Mouse (Mus musculus) liver, adult 2 months (tissue): ENCODE data around the gene Zfp780b. TPM values are rescaled to one million over a fixed set of nuclear protein-coding genes. Genes with fewer than 3 reads are reported as not detected.
"Not testable (repeated sequence)": the region's sequence is repeated elsewhere in the genome, so short reads cannot be mapped to it uniquely, and the experiment has no call there.

Source experiments
- DNase-seq: peaks from one replicate; pipeline ENCODE4 v3.0.0-alpha.2; 2011; ENCODE audit warnings: low read depth, low spot score; ENCODE audit errors: extremely low read depth
- H3K27ac ChIP-seq: fragments of 200-500 bp; replicated peaks from 2 replicates; pipeline ENCODE4 v1.5.1; 2012; ENCODE audit warnings: low read depth, mild to moderate bottlenecking, control low read depth, inconsistent platforms, low read length; ENCODE audit not compliant: insufficient read depth
- H3K27me3 ChIP-seq: fragments of 200-500 bp; 2 replicates; pipeline ENCODE4 v1.6.1; 2012; ENCODE audit warnings: mild to moderate bottlenecking, moderate library complexity, low read length, inconsistent platforms; ENCODE audit not compliant: control insufficient read depth, insufficient read depth
- H3K36me3 ChIP-seq: fragments of 200-500 bp; 2 replicates; pipeline ENCODE4 v1.6.1; 2012; ENCODE audit warnings: low read length, inconsistent platforms; ENCODE audit not compliant: control insufficient read depth, insufficient read depth
- H3K4me1 ChIP-seq: fragments of 200-500 bp; 2 replicates; pipeline ENCODE4 v1.6.1; 2011; ENCODE audit warnings: low read length; ENCODE audit not compliant: control insufficient read depth, insufficient read depth
- H3K4me3 ChIP-seq: fragments of 200-500 bp; 2 replicates; pipeline ENCODE4 v1.5.1; 2011; ENCODE audit warnings: low read depth, mild to moderate bottlenecking, control low read depth, low read length, moderate library complexity; ENCODE audit not compliant: insufficient read depth
- H3K79me2 ChIP-seq: fragments of 200-500 bp; 2 replicates; pipeline ENCODE4 v1.6.1; 2012; ENCODE audit warnings: inconsistent platforms, mild to moderate bottlenecking, low read length, moderate library complexity; ENCODE audit not compliant: control insufficient read depth, insufficient read depth
- H3K9ac ChIP-seq: fragments of 200-500 bp; 2 replicates; pipeline ENCODE4 v1.6.1; 2012; ENCODE audit warnings: low read depth, mild to moderate bottlenecking, control low read depth, inconsistent platforms, low read length
- CTCF ChIP-seq: fragments of 200-500 bp; IDR thresholded peaks from 2 replicates; pipeline ENCODE4 v1.5.1; 2011; ENCODE audit warnings: low read depth, low read length, control low read depth
- POLR2A ChIP-seq: fragments of 200-500 bp; IDR thresholded peaks from 2 replicates; pipeline ENCODE4 v1.6.1; 2011; ENCODE audit warnings: low read length, control low read depth; ENCODE audit not compliant: insufficient read depth; ENCODE audit errors: extremely low read depth
- WGBS: fragments of 180-500 bp; shearing (Covaris S2); methylation state at CpG from one replicate; pipeline ENCODE4 v1.1.7; 2018; 5-methylcytosine and 5-hydroxymethylcytosine counted together
- polyA plus RNA-seq: library from polyadenylated mRNA; depleted of rRNA; stranded (reverse); fragments of >200 nt; gene quantifications from 2 replicates; pipeline ENCODE4 v1.2.3, GENCODE M21; 2012; rRNA removed
- total RNA-seq: library from RNA; depleted of rRNA; stranded (reverse); fragments of >200 nt; gene quantifications from 2 replicates; pipeline ENCODE4 v1.2.3, GENCODE M21; 2014; rRNA removed

Gene Zfp780b
- 8.9 and 9.2 TPM in 2 replicates for total RNA-seq
- polyA plus RNA-seq, result 1.2 and 1.3 TPM in 2 replicates

DNA sequence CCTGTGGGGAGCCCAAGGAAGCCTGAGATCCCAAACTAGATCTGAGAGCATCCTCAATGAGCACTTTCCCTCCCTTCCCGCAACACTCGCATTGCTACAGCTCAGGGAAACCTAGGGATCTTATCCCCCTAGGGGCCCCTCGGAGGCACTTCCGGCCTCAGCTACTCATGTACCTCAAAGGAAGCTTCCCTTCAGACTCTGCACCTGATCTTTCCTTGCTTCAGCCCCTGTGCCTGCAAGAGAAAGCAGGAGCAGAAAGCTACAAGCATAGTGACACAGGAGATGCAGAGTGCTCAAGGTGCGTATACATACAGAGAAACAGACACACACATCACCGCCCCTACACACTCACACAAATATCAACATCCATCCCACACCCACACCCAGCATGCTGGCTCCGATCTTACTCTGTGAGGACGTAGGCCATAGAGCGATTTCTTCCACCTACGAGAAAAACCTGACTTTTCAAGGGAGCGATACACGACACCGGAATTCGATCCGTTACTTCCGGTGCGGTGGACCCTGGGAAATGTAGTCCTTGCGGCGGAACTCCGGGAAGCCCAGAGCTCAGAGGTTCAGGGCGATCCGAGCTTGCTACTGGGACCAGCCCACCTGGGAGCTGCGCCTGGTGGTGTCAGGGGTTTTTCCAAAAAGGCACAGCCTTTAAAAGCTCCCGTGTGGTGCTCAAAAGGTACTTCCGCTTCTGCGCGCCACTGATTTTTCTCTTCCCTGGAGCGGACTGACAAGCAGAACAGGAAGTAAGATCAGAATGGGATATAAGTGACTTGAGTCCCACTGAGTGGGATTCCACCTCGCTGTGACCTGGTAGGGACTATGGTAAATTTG lies at the start of gene Zfp780b:
Gene Zfp780b, minus strand, starts transcription at position 489 of the 846 bp plus-strand sequence.
- under 1% methylated on average over 29 of the region's 29 CpGs for WGBS
- Histone ChIP-seq H3K36me3 (0 out of 2 replicates have a peak, but pooled peaks cover 2% of the 10 kb centered on the region), H3K4me3 (peak within 1 kb of the TSS; percentile 59), H3K27me3 (no peaks in the 10 kb centered on the region), H3K79me2 (peaks cover 5% of the 10 kb centered on the region; the same call in 1 of the 2 replicates), H3K9ac (peak within 1 kb of the TSS; percentile 76), H3K4me1 (peaks cover 2% of the 10 kb centered on the region; the same call in 1 of the 2 replicates), H3K27ac (peak within 1 kb of the TSS; percentile 41)
- TF ChIP-seq POLR2A, result 0 out of 2 replicates have a peak, but pooled peaks have one; percentile 12
- no peak for TF ChIP-seq CTCF
- DNase-seq, result peak; percentile 86

- Histone ChIP-seq H3K79me2 (no peaks in the 10 kb centered on the region), H3K4me1 (peaks cover 4% of the 10 kb centered on the region; the same call in 1 of the 2 replicates), H3K9ac (no peak overlapping the region), H3K4me3 (peak overlapping the region; percentile 73), H3K27me3 (no peaks in the 10 kb centered on the region), H3K36me3 (no peaks in the 10 kb centered on the region), H3K27ac (no peak overlapping the region)
- 27% methylated on average over 7 of the region's 7 CpGs for WGBS
- TF ChIP-seq CTCF (no peak), POLR2A (no peak)
- no peak for DNase-seq
Measured at GRCm38 (mm10) chr7:28014445-28014810, 35.5 kb upstream of the Zfp780b start.

DNA sequence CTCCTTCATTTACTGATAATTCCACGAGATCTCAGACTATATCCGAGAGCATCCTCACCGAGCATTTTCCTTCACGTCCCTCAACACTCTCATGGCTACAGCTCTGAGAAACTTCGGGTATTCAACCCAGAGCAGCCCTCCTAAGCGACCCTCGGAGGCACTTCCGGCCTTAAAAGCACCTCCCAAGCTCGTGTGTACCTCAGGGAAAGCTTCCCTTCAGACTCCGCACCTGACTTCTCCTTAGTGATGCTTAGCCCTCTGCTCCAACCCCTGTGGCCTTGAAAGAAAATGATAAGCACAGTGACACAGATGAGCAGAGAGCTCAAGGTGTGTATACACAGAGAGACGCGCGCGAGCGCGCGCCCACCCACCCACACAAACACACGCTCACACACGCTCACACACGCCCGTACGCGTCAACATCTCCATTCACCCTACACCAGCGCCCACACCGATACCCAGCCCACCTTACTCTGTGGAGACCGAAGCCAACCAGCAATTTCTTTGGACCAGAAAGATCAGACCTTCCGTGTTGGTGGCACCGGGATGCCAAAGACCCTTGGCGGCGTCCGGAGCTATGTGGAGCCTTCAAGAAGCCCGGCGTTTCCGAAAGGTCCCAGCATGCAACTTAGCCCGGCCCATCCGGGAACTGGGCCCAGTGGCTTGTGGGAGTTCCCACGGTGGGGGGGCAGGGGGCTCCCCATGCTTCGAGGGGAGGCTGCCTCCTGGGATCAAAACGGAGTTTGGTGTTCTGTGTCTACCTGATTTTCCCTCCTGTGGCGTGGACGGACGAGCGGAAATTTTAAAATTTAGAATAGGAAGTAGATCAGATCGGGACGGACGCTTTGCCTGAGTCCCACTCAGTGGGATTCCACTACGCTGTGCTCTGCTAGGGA lies 34.8 kb upstream of the Zfp780b start, which contains the start of gene Zfp850:
Gene Zfp850, minus strand, starts transcription at position 567 of the 896 bp plus-strand sequence.
- TF ChIP-seq POLR2A, result no peak
- no peak for TF ChIP-seq CTCF
- peak; percentile 7 for DNase-seq
- H3K27ac ChIP-seq, result no peak within 1 kb of the TSS
- 3% methylated on average over 47 of the region's 47 CpGs for WGBS
- H3K4me3 ChIP-seq, result peak within 1 kb of the TSS; percentile 73
- H3K27me3 ChIP-seq, result no peaks in the 10 kb centered on the region
- no peaks in the 10 kb centered on the region for H3K79me2 ChIP-seq
- H3K36me3 ChIP-seq, result no peaks in the 10 kb centered on the region
- H3K9ac ChIP-seq, result peak within 1 kb of the TSS; percentile 69
- H3K4me1 ChIP-seq, result peaks cover 4% of the 10 kb centered on the region; the same call in 1 of the 2 replicates

DNA sequence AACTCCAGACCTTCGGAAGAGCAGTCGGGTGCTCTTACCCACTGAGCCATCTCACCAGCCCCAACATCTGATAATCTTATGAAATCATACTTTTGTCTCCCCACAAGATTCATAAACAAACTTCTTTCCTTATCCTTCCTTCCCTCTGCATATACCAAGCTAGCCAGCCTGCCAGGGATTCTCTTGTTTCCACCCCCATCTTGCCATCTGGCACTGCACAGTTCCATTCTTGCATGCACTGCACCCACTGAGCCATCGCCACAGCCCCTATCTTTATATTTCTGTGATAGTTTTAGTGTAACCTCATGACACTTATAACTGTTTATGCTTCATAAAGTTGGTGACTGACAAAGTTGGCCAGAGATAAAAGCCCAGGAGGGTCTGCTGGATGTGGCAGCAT lies 31.3 kb upstream of the Zfp780b start:
- WGBS, result 97% methylated on average over 3 of the region's 3 CpGs

DNA sequence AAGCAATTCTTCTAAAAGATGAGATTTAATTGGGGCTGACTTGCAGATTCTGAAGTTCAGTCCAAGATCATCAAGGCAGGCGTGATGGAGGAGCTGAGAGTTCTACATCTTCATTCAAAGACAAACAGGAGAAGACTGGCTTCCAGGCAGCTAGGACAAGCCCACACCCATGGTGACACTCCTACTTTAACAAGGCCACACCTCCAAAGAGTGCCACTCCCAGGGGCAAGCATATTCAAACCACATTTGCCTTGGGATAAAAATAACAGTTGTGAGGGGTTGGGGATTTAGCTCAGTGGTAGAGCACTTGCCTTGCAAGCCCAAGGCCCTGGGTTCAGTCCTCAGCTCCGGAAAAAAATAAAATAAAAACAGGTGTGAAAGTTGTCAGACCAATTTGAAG lies 3.2 kb upstream of the Zfp780b start:
- Histone ChIP-seq H3K27me3 (no peaks in the 10 kb centered on the region), H3K36me3 (no peaks in the 10 kb centered on the region), H3K4me1 (peaks cover 2% of the 10 kb centered on the region; the same call in 1 of the 2 replicates), H3K27ac (no peak overlapping the region), H3K9ac (no peak overlapping the region), H3K4me3 (no peak overlapping the region), H3K79me2 (peaks cover 5% of the 10 kb centered on the region; the same call in 1 of the 2 replicates)
- no peak for DNase-seq
- WGBS, result 73% methylated on average over 2 of the region's 2 CpGs
- TF ChIP-seq POLR2A (no peak), CTCF (no peak)

More for the DNA sequence above, 31.3 kb upstream of the Zfp780b start:
- DNase-seq, result no peak
- no peak overlapping the region for H3K27ac ChIP-seq
- no peaks in the 10 kb centered on the region for H3K27me3 ChIP-seq
- H3K4me3 ChIP-seq, result no peak overlapping the region
- no peaks in the 10 kb centered on the region for H3K79me2 ChIP-seq
- no peak overlapping the region for H3K9ac ChIP-seq
- TF ChIP-seq CTCF, result no peak
- TF ChIP-seq POLR2A, result no peak
- peaks cover 4% of the 10 kb centered on the region; the same call in 1 of the 2 replicates for H3K4me1 ChIP-seq
- H3K36me3 ChIP-seq, result no peaks in the 10 kb centered on the region

DNA sequence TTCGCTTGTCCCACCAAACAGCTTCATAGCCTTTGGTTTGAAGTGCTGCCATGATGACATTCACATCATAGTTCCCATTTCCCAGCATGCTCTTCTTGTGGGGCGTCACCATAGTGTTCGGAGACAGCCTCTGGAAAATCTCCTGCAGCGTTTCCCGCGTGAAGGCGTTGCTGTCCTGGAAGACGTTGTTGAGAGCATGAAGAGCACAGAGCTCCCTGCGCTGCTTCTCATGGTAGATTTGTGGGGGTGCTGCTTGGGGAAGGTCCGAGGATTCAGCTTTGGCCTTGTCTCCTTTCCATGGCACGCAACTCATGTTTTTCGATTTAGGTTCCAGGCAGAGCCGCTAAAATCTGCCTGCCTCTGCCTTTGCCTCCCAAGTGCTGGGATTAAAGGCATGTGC lies 29.5 kb downstream of the Zfp780b start:
- H3K27me3 ChIP-seq, H3K27ac ChIP-seq, H3K9ac ChIP-seq, H3K79me2 ChIP-seq, H3K36me3 ChIP-seq, H3K4me1 ChIP-seq, DNase-seq, H3K4me3 ChIP-seq: not testable (repeated sequence)
- 93% methylated on average over 13 of the region's 13 CpGs for WGBS

GRCm38 (mm10) chr7:27941869-27942268 lies 37.1 kb downstream of the Zfp780b start:
- H3K27ac ChIP-seq, H3K9ac ChIP-seq, H3K79me2 ChIP-seq, H3K4me1 ChIP-seq, H3K27me3 ChIP-seq, DNase-seq, H3K4me3 ChIP-seq, H3K36me3 ChIP-seq: not testable (repeated sequence)
- WGBS, result 19% methylated on average over 5 of the region's 7 CpGs

DNA sequence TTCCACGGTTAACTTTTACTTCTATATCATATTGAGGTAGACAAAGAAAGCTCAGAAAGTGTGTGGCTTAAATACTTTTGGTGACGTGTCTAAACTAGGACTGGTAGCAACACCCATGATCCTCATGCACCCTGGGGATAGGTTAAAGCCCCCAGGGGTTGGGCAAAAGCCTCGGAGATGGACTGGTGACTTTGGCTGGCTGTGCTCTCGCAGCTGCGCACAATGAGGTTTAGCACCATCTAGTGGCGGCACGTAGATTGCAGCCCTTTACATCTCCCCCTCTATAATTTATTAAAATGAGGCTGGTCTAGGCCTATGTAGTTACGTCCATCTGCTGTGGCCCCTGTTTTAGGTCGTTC lies 45.2 kb downstream of the Zfp780b start:
- not testable (repeated sequence) for H3K4me3 ChIP-seq, H3K9ac ChIP-seq, H3K4me1 ChIP-seq, DNase-seq, H3K27ac ChIP-seq, H3K79me2 ChIP-seq, H3K36me3 ChIP-seq, H3K27me3 ChIP-seq
- WGBS, result 15% methylated on average over 1 of the region's 9 CpGs
